Mouse (Mus musculus) hindbrain, embryonic 10.5 days (tissue): ENCODE results near the gene Dab2ip. TPM values are rescaled to one million over a fixed set of nuclear protein-coding genes. Genes with fewer than 3 reads are reported as not detected.

ENCODE experiments used
- DNase-seq: peaks from one replicate; pipeline ENCODE4 v3.0.0-alpha.2; 2017; ENCODE audit warnings: low spot score
- H3K27ac ChIP-seq: fragments of 300-500 bp; sonication (generic); 2 replicates; pipeline ENCODE4 v1.5.1; 2016; ENCODE audit warnings: mild to moderate bottlenecking, moderate library complexity
- H3K27me3 ChIP-seq: fragments of 300-500 bp; sonication (generic); 2 replicates; pipeline ENCODE4 v1.6.1; 2016; ENCODE audit warnings: mild to moderate bottlenecking; ENCODE audit not compliant: poor library complexity, insufficient read depth, severe bottlenecking
- H3K36me3 ChIP-seq: fragments of 300-500 bp; sonication (generic); 2 replicates; pipeline ENCODE4 v1.6.1; 2016; ENCODE audit warnings: mild to moderate bottlenecking, moderate library complexity
- H3K4me1 ChIP-seq: fragments of 300-500 bp; sonication (generic); replicated peaks from 2 replicates; pipeline ENCODE4 v1.6.1; 2016; ENCODE audit warnings: mild to moderate bottlenecking
- H3K4me3 ChIP-seq: fragments of 300-500 bp; sonication (generic); 2 replicates; pipeline ENCODE4 v1.5.1; 2016; ENCODE audit warnings: mild to moderate bottlenecking, moderate library complexity
- H3K9me3 ChIP-seq: fragments of 300-500 bp; sonication (generic); 2 replicates; pipeline ENCODE4 v1.6.1; 2016; ENCODE audit warnings: mild to moderate bottlenecking, moderate library complexity
- WGBS: fragments of 180-500 bp; shearing (Covaris S2); methylation state at CpG from one replicate; pipeline ENCODE4 v1.1.7; 2016; 5-methylcytosine and 5-hydroxymethylcytosine counted together
- polyA plus RNA-seq: library from polyadenylated mRNA; unstranded; fragments of >200 nt; fragmentation: Nextera tagmentation; extraction: Ambion mirVana; gene quantifications from 2 replicates; pipeline ENCODE4 v1.2.1, GENCODE M21; 2016

The Dab2ip gene
- polyA plus RNA-seq, 1 experiment from 2014 or later, result 28.8 TPM

- peak overlapping the region; percentile 75 for H3K27ac ChIP-seq
- H3K4me1 ChIP-seq, result peaks cover 62% of the 10 kb centered on the region
- DNase-seq, result peak; percentile 42
- H3K27me3 ChIP-seq, result no peaks in the 10 kb centered on the region
- H3K9me3 ChIP-seq, result no peaks in the 10 kb centered on the region
- H3K36me3 ChIP-seq, result peaks cover 21% of the 10 kb centered on the region
- H3K4me3 ChIP-seq, result no peak overlapping the region
- 56% methylated on average over 6 of the region's 6 CpGs for WGBS
Observed at GRCm38 (mm10) chr2:35702608-35703007, 144.5 kb downstream of the Dab2ip start.

GRCm38 (mm10) chr2:35703241-35703640 lies 145.2 kb downstream of the Dab2ip start:
- H3K36me3 ChIP-seq, result peaks cover 27% of the 10 kb centered on the region
- no peaks in the 10 kb centered on the region for H3K27me3 ChIP-seq
- peaks cover 59% of the 10 kb centered on the region for H3K4me1 ChIP-seq
- peak overlapping the region; percentile 75 for H3K27ac ChIP-seq
- H3K9me3 ChIP-seq, result no peaks in the 10 kb centered on the region
- H3K4me3 ChIP-seq, result no peak overlapping the region
- 91% methylated on average over 3 of the region's 3 CpGs for WGBS
- no peak for DNase-seq

- peaks cover 98% of the 10 kb centered on the region for H3K36me3 ChIP-seq
Observed at GRCm38 (mm10) chr2:35712611-35713010, 154.5 kb downstream of the Dab2ip start.

GRCm38 (mm10) chr2:35713460-35713859 lies 155.4 kb downstream of the Dab2ip start:
- Histone ChIP-seq H3K27me3 (no peaks in the 10 kb centered on the region), H3K9me3 (no peaks in the 10 kb centered on the region), H3K27ac (no peak overlapping the region), H3K4me1 (no peaks in the 10 kb centered on the region; the same call in 1 of the 2 replicates), H3K36me3 (peaks cover 100% of the 10 kb centered on the region), H3K4me3 (no peak overlapping the region)
- no peak for DNase-seq
- WGBS, result 94% methylated on average over 7 of the region's 7 CpGs

More at GRCm38 (mm10) chr2:35712611-35713010, 154.5 kb downstream of the Dab2ip start:
- H3K4me1 ChIP-seq, result no peaks in the 10 kb centered on the region; the same call in 1 of the 2 replicates
- DNase-seq, result no peak
- no peaks in the 10 kb centered on the region for H3K27me3 ChIP-seq
- no peaks in the 10 kb centered on the region for H3K9me3 ChIP-seq
- H3K4me3 ChIP-seq, result no peak overlapping the region
- H3K27ac ChIP-seq, result no peak overlapping the region
- WGBS, result 96% methylated on average over 5 of the region's 5 CpGs

GRCm38 (mm10) chr2:35714742-35715167 lies 156.7 kb downstream of the Dab2ip start:
- 90% methylated on average over 8 of the region's 8 CpGs for WGBS
- Histone ChIP-seq H3K27ac (no peak overlapping the region), H3K36me3 (peaks cover 100% of the 10 kb centered on the region), H3K4me3 (no peak overlapping the region), H3K27me3 (no peaks in the 10 kb centered on the region), H3K4me1 (no peaks in the 10 kb centered on the region; the same call in 1 of the 2 replicates), H3K9me3 (no peaks in the 10 kb centered on the region)
- no peak for DNase-seq

GRCm38 (mm10) chr2:35715485-35715884 lies 157.4 kb downstream of the Dab2ip start:
- no peaks in the 10 kb centered on the region; the same call in 1 of the 2 replicates for H3K4me1 ChIP-seq
- H3K27me3 ChIP-seq, result no peaks in the 10 kb centered on the region
- H3K36me3 ChIP-seq, result peaks cover 100% of the 10 kb centered on the region
- 85% methylated on average over 3 of the region's 3 CpGs for WGBS
- DNase-seq, result no peak
- H3K4me3 ChIP-seq, result no peak overlapping the region
- no peaks in the 10 kb centered on the region for H3K9me3 ChIP-seq
- H3K27ac ChIP-seq, result no peak overlapping the region

- Histone ChIP-seq H3K9me3 (no peaks in the 10 kb centered on the region), H3K27ac (no peak overlapping the region), H3K4me3 (no peak overlapping the region), H3K27me3 (no peaks in the 10 kb centered on the region), H3K4me1 (no peaks in the 10 kb centered on the region; the same call in 1 of the 2 replicates), H3K36me3 (peaks cover 100% of the 10 kb centered on the region)
- WGBS, result 82% methylated on average over 1 of the region's 1 CpGs
- no peak for DNase-seq
Observed at GRCm38 (mm10) chr2:35716175-35716574, 158.1 kb downstream of the Dab2ip start.

GRCm38 (mm10) chr2:35718003-35718500 lies 160.0 kb downstream of the Dab2ip start:
- H3K27me3 ChIP-seq, result no peaks in the 10 kb centered on the region
- H3K4me1 ChIP-seq, result no peaks in the 10 kb centered on the region; the same call in 1 of the 2 replicates
- H3K9me3 ChIP-seq, result no peaks in the 10 kb centered on the region
- no peak overlapping the region for H3K27ac ChIP-seq
- no peak for DNase-seq
- peaks cover 100% of the 10 kb centered on the region for H3K36me3 ChIP-seq
- H3K4me3 ChIP-seq, result no peak overlapping the region
- 90% methylated on average over 5 of the region's 5 CpGs for WGBS

GRCm38 (mm10) chr2:35718662-35719061 lies 160.6 kb downstream of the Dab2ip start:
- H3K36me3 ChIP-seq, result peaks cover 100% of the 10 kb centered on the region
- no peaks in the 10 kb centered on the region for H3K27me3 ChIP-seq
- no peaks in the 10 kb centered on the region for H3K9me3 ChIP-seq
- H3K27ac ChIP-seq, result no peak overlapping the region
- no peaks in the 10 kb centered on the region; the same call in 1 of the 2 replicates for H3K4me1 ChIP-seq
- DNase-seq, result no peak
- 94% methylated on average over 9 of the region's 9 CpGs for WGBS
- H3K4me3 ChIP-seq, result no peak overlapping the region

GRCm38 (mm10) chr2:35719230-35720005 lies 161.4 kb downstream of the Dab2ip start:
- WGBS, result 91% methylated on average over 12 of the region's 12 CpGs
- H3K36me3 ChIP-seq, result peaks cover 100% of the 10 kb centered on the region

GRCm38 (mm10) chr2:35720104-35720503 lies 162.0 kb downstream of the Dab2ip start:
- Histone ChIP-seq H3K4me1 (no peaks in the 10 kb centered on the region), H3K27ac (no peak overlapping the region), H3K36me3 (peaks cover 99% of the 10 kb centered on the region), H3K4me3 (no peak overlapping the region), H3K27me3 (no peaks in the 10 kb centered on the region), H3K9me3 (no peaks in the 10 kb centered on the region)
- WGBS, result 96% methylated on average over 12 of the region's 12 CpGs
- no peak for DNase-seq

More at GRCm38 (mm10) chr2:35719230-35720005, 161.4 kb downstream of the Dab2ip start:
- no peaks in the 10 kb centered on the region for H3K9me3 ChIP-seq
- H3K27me3 ChIP-seq, result no peaks in the 10 kb centered on the region
- no peak overlapping the region for H3K27ac ChIP-seq
- H3K4me3 ChIP-seq, result no peak overlapping the region
- no peaks in the 10 kb centered on the region; the same call in 1 of the 2 replicates for H3K4me1 ChIP-seq
- DNase-seq, result no peak

- no peak for DNase-seq
- Histone ChIP-seq H3K4me1 (no peaks in the 10 kb centered on the region), H3K27ac (no peak overlapping the region), H3K9me3 (no peaks in the 10 kb centered on the region), H3K27me3 (no peaks in the 10 kb centered on the region), H3K36me3 (peaks cover 99% of the 10 kb centered on the region), H3K4me3 (no peak overlapping the region)
- WGBS, result 94% methylated on average over 13 of the region's 13 CpGs
Observed at GRCm38 (mm10) chr2:35720550-35720949, 162.5 kb downstream of the Dab2ip start.

- Histone ChIP-seq H3K27me3 (no peaks in the 10 kb centered on the region), H3K36me3 (peaks cover 99% of the 10 kb centered on the region), H3K27ac (no peak overlapping the region), H3K4me1 (no peaks in the 10 kb centered on the region), H3K9me3 (no peaks in the 10 kb centered on the region), H3K4me3 (no peak overlapping the region)
- no peak for DNase-seq
- WGBS, result 95% methylated on average over 9 of the region's 9 CpGs
Observed at GRCm38 (mm10) chr2:35720956-35721355, 162.9 kb downstream of the Dab2ip start.
